Comparison of ENCODE assay signal across 8 mouse cellular contexts in genomic region chr6:56691205-56691604, GRCm38 (mm10). TPM values are rescaled to one million over a fixed set of nuclear protein-coding genes. Genes with fewer than 3 reads are reported as not detected.
DNase-seq lines count a peak whose midpoint lies in the region; TF ChIP-seq lines count a peak whose summit lies in the region.

No protein-coding gene starts in this region.

- intact Hi-C loops in heart, postnatal 10 days (cut with DNase I) = loop anchor here (1.0 to 5.0 kb wide), 2 partner anchors 84 to 210 kb away; no protein-coding TSS in a partner anchor

- WGBS in large intestine, adult 2 months = 5% methylated on average over 2 of the region's 2 CpGs
- 0% methylated on average over 2 of the region's 2 CpGs for WGBS in lung, adult 2 months

- no peaks in the 10 kb centered on the region for H3K27me3 ChIP-seq in CH12.LX (replicated peaks)

- no peak for TF ChIP-seq POLR2A in CH12.LX (IDR thresholded peaks at IDR 0.05; ENCODE audit: low read depth, low read length)
- no peak for TF ChIP-seq POLR2A in lung, adult 2 months (IDR thresholded peaks at IDR 0.05; ENCODE audit: borderline replicate concordance, extremely low read depth, low read depth, low read length)

- no peak for TF ChIP-seq EP300 in CH12.LX (IDR thresholded peaks at IDR 0.05; ENCODE audit: low read length)

- peak; percentile 80 to 85 for TF ChIP-seq CTCF in CH12.LX (conservative IDR thresholded peaks at IDR 0.05 in 1 of 2, IDR thresholded peaks at IDR 0.05 in 1 of 2; ENCODE audit: low read depth in 2 of 2, low read length in 2 of 2)
- TF ChIP-seq CTCF in lung, adult 2 months (IDR thresholded peaks at IDR 0.05; ENCODE audit: insufficient read depth, low read length) = peak; percentile 82

- H3K4me2 ChIP-seq in CH12.LX (ENCODE audit: insufficient read depth, low read depth, poor library complexity, severe bottlenecking) = no peak overlapping the region

- dilution Hi-C loops in CH12.LX (cut with MboI; ENCODE audit: extremely low pct_ligation_motif_present, extremely low pct_unique_long_range_greater_than_20kb, low sequenced_read_pairs) = no loop called here

- DNase-seq in CH12.LX (ENCODE audit: extremely low read depth) = peak; percentile 80
- peak; percentile 4 for DNase-seq in adrenal gland, adult 8-10 months
- peak; percentile 69 for DNase-seq in embryo, embryonic 11.5 days (ENCODE audit: low read depth, low spot score)
- peak; percentile 67 to 85 for DNase-seq in heart, postnatal 10 days
- peak; percentile 51 for DNase-seq in large intestine, adult 2 months (ENCODE audit: low read depth, low spot score)
- peak; percentile 49 for DNase-seq in lung, adult 2 months
- DNase-seq in retina, adult 2 months (ENCODE audit: low read depth, low spot score) = peak; percentile 42
- peak; percentile 36 to 52 for DNase-seq in thymus, postnatal 36 days

- no peak overlapping the region for H3K9ac ChIP-seq in CH12.LX (ENCODE audit: insufficient read depth, low read depth)

- peak; percentile 77 for TF ChIP-seq RAD21 in CH12.LX (IDR thresholded peaks at IDR 0.05; ENCODE audit: low read depth, low read length)

- 0 out of 4 replicates have a peak, but pooled peaks cover 0 to 3% of the 10 kb centered on the region in 2 experiments for H3K4me1 ChIP-seq in CH12.LX (ENCODE audit: control insufficient read depth in 1 of 2, insufficient read depth in 2 of 2)
- no peaks in the 10 kb centered on the region for H3K4me1 ChIP-seq in lung, adult 2 months (ENCODE audit: control insufficient read depth, insufficient read depth, low read length)

- H3K27ac ChIP-seq in CH12.LX (ENCODE audit: insufficient read depth, low read depth) = no peak overlapping the region

- in situ Hi-C loops in CH12.LX (cut with MboI; ENCODE audit: low pct_ligation_motif_present, low pct_unique_long_range_greater_than_20kb, low sequenced_read_pairs) = no loop called here

- no peaks in the 10 kb centered on the region for H3K36me3 ChIP-seq in CH12.LX (replicated peaks in 1 of 2; ENCODE audit: control insufficient read depth in 1 of 2, insufficient read depth in 1 of 2, low read length in 1 of 2)

- no peaks in the 10 kb centered on the region for H3K79me2 ChIP-seq in CH12.LX (replicated peaks; ENCODE audit: control insufficient read depth, extremely low read depth, insufficient read depth, poor library complexity, severe bottlenecking)

- H3K9me3 ChIP-seq in CH12.LX (replicated peaks; ENCODE audit: low read length) = no peaks in the 10 kb centered on the region

- H3K4me3 ChIP-seq in CH12.LX (replicated peaks in 1 of 3; ENCODE audit: low read depth in 2 of 3, low read length in 2 of 3, poor library complexity in 1 of 3) = no peak overlapping the region
- no peak overlapping the region for H3K4me3 ChIP-seq in lung, adult 2 months (replicated peaks; ENCODE audit: extremely low read depth, low read depth, low read length)

TF ChIP-seq in CH12.LX, 34 proteins besides CTCF, POLR2A, EP300 and RAD21:
- TF ChIP-seq GABPA (IDR thresholded peaks at IDR 0.05; ENCODE audit: insufficient replicate concordance, low read depth, low read length) = no peak
- TF ChIP-seq SMC3 (IDR thresholded peaks at IDR 0.05; ENCODE audit: low read depth, low read length) = peak; percentile 67
TF ChIP-seq in CH12.LX: peak in this region for 1.

RNA-seq across cellular contexts. Expression of gene Lsm5, which starts 13.3 kb away (rescaled TPM):
- 89.3 and 103 TPM in 2 replicates for total RNA-seq in CH12.LX (2012; rRNA removed)
- total RNA-seq in CH12.LX (2014; rRNA removed) = 298 and 357 TPM in 2 replicates
- 80.0 and 98.9 TPM in 2 replicates for polyA plus RNA-seq in CH12.LX (2012; ENCODE audit: insufficient read length, low read depth)
- 10 to 100 TPM; 20.1 to 25.2 (median 23.4) TPM for total RNA-seq in adrenal gland, adult 8-10 months (2022)
- total RNA-seq in heart, postnatal 10 days (2021) = 10 to 100 TPM; 21.5 to 22.2 TPM
- 5.8 and 8.8 TPM in 2 replicates for polyA plus RNA-seq in large intestine, adult 2 months (2012; rRNA removed)
- polyA plus RNA-seq in lung, adult 2 months (2012; rRNA removed) = 2.5 and 3.1 TPM in 2 replicates

RNA-seq across cellular contexts. Expression of gene Avl9, which starts 23.5 kb away (rescaled TPM):
- total RNA-seq in CH12.LX (2012; rRNA removed) (12.8 and 14.1 TPM in 2 replicates), CH12.LX (2014; rRNA removed) (20.4 and 23.5 TPM in 2 replicates)
- polyA plus RNA-seq in CH12.LX (2012; ENCODE audit: insufficient read length, low read depth) = 11.2 and 13.1 TPM in 2 replicates
- 10 to 100 TPM; 29.5 to 36.6 (median 31.3) TPM for total RNA-seq in adrenal gland, adult 8-10 months (2022)
- 1 to 10 TPM; 7.9 to 9.1 TPM for total RNA-seq in heart, postnatal 10 days (2021)
- 4.2 and 7.7 TPM in 2 replicates for polyA plus RNA-seq in large intestine, adult 2 months (2012; rRNA removed)
- 6.0 and 8.4 TPM in 2 replicates for polyA plus RNA-seq in lung, adult 2 months (2012; rRNA removed)

Comparison
In these comparisons a context has a peak if more than half of its experiments do, and no peak if none do; other contexts are left out.
1. DNase-seq: peak in every context shown above with its lines; median percentile 80 in CH12.LX; 76 in heart, postnatal 10 days; 69 in embryo, embryonic 11.5 days; 51 in large intestine, adult 2 months; 49 in lung, adult 2 months; 44 in thymus, postnatal 36 days; 42 in retina, adult 2 months; 4 in adrenal gland, adult 8-10 months.